Mouse (Mus musculus) adrenal gland, postnatal 36 days (tissue): ENCODE data around the gene Kiss1. TPM values are rescaled to one million over a fixed set of nuclear protein-coding genes. Genes with fewer than 3 reads are reported as not detected.
"Not testable (repeated sequence)": the region's sequence is repeated elsewhere in the genome, so short reads cannot be mapped to it uniquely, and the experiment has no call there.

Experiments used
- DNase-seq, 2 experiments: peaks; one replicate each; pipeline ENCODE4 v3.0.0; 2021; ENCODE audit warnings: mixed read lengths in 1 of 2
- total RNA-seq, 2 experiments: library from RNA; stranded (reverse); gene quantifications; 2 replicates each; pipeline ENCODE4 v1.2.3; 2021

The Kiss1 gene
- total RNA-seq, 2 experiments from 2014 or later: 0.66 TPM; not detected in 1

GRCm38 (mm10) chr1:133317149-133317548 lies 4.5 kb upstream of the Kiss1 start:
- no peak for DNase-seq

- DNase-seq: no peak
These were observed 1.7 kb downstream of the Kiss1 start for GRCm38 (mm10) chr1:133323333-133323732.

GRCm38 (mm10) chr1:133325951-133326350 lies 4.3 kb downstream of the Kiss1 start:
- no peak for DNase-seq

DNA sequence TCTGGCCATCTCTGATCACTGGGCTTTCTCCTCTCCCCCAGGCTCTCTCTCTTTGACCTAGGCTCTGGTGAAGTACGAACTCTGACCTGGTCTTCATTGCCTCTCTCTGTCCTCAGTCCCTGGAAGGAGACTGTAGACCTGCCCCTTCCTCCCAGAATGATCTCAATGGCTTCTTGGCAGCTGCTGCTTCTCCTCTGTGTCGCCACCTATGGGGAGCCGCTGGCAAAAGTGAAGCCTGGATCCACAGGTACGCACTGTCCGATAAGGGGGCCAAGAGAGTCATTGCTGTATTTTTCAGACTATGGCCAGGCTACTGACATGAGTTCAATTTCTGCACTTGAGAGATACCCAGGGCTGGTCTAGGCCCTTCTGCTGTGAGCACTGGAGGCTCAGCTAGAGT lies 5.4 kb downstream of the Kiss1 start:
- DNase-seq: no peak

DNA sequence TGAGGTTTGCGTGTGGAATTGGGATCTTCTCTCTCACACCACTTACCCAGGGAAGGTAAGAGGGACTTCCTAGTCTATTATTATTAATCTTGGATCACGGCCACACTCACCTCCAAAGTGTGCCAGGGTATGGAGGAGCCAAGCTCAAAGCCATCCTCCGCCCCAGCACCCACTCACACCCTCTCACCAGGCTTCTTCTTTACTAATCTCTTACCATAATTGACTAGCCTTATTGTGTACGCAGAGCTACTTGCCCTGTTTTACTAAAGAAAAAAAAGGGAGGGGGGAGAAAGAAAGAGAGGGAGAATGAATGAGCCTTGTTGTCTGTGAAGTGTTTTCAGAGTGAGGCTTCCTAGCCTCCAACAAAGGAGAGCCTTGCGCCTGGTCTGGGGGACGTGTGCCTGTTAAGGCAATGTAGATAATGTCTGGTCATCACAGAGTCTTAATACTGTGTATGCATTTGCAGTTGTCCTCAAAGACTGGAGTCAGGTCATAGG lies 6.7 kb downstream of the Kiss1 start:
- no peak for DNase-seq

DNA sequence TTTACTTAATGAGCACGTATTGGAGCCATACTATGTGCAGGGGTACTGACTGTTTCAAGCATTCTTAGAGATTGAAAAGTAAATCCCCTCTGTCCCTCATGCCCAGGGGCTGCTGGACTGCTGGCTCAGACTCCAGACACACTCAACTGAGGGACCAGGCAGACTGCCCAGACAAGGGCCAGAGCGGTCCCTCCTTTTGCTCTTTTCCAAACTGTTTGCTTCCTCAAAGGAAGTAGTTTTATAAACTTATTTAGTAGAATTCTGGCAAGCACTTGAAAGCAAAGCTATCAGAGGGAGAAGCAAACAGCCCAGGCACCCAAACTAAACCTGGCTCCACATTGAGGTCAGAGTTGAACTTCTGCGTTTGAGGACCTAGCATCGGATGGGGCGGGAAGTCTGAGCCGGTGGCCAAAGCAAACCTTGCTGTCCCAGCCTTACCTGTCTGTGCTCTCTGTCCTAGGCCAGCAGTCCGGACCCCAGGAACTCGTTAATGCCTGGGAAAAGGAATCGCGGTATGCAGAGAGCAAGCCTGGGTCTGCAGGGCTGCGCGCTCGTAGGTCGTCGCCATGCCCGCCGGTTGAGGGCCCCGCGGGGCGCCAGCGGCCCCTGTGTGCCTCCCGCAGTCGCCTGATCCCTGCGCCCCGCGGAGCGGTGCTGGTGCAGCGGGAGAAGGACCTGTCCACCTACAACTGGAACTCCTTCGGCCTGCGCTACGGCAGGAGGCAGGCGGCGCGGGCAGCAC lies 7.4 kb downstream of the Kiss1 start:
- DNase-seq: peak in 1 of 2 experiments; percentile 18

GRCm38 (mm10) chr1:133329638-133329964 lies 7.9 kb downstream of the Kiss1 start:
- DNase-seq: no peak

DNA sequence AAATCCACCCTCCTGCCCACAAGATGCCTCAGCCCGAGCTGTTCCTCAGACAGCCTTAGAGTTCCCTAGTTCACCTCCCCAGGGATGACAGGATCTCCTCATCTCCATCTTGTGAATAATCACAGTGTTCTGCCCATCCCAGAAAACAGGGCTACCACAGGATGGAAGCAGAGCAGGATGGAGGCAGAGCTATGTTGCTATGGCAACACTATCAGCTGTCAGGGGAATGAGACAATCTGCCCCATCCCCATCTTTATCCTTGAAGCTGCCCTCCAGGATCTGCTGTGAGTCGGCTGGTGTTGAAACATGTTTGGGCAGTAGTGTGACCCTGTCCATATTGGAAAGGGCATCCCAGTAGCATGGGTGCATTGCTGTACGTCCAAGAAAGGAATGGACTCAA lies 9.5 kb downstream of the Kiss1 start:
- DNase-seq: peak in 1 of 2 experiments; percentile 41

- no peak for DNase-seq
These were observed 11.2 kb downstream of the Kiss1 start for GRCm38 (mm10) chr1:133332656-133333430.

GRCm38 (mm10) chr1:133333937-133334336 lies 12.3 kb downstream of the Kiss1 start:
- DNase-seq: no peak

GRCm38 (mm10) chr1:133340403-133340802 lies 18.7 kb downstream of the Kiss1 start:
- not testable (repeated sequence) for DNase-seq

DNA sequence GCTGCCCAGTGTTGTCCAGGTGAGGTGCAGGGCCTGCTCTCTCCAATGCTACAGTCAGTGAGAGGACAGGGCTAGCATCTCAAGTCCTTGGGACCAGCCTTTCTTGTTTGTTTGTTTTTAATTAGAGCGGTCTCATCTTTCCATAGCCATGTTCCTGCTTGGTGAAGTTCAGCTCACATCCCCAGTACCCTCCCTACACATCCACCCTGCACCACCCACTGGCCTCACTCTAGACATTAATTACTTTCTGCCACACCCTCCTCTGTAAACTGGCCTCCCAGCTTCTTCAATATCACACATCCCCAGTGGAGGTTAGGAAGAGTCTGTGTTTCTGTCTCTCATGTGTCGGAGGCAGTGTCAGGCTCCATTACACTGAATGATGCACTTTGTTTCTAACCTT lies 22.7 kb downstream of the Kiss1 start:
- DNase-seq: no peak

DNA sequence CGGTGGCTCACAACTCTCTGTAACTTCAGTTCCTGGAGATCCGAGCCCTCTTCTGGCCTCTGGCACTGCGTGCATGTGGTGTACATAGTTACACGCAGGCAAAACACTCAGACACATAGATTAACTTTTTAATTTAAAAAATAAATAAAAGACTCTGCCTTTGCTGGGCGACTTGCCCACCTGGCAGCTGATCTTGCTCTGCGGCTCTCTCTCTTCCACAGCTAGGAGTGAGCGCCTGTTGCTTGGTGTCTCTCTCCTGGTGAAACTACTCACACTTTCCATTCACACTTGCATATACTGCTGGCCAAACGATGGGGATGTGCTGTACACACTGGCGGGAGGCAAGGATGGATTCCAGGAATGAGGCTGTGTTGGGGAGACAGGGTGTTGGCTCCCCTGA lies 24.9 kb downstream of the Kiss1 start:
- no peak for DNase-seq

- DNase-seq: no peak
These were observed 25.6 kb downstream of the Kiss1 start for GRCm38 (mm10) chr1:133347226-133347625.

DNA sequence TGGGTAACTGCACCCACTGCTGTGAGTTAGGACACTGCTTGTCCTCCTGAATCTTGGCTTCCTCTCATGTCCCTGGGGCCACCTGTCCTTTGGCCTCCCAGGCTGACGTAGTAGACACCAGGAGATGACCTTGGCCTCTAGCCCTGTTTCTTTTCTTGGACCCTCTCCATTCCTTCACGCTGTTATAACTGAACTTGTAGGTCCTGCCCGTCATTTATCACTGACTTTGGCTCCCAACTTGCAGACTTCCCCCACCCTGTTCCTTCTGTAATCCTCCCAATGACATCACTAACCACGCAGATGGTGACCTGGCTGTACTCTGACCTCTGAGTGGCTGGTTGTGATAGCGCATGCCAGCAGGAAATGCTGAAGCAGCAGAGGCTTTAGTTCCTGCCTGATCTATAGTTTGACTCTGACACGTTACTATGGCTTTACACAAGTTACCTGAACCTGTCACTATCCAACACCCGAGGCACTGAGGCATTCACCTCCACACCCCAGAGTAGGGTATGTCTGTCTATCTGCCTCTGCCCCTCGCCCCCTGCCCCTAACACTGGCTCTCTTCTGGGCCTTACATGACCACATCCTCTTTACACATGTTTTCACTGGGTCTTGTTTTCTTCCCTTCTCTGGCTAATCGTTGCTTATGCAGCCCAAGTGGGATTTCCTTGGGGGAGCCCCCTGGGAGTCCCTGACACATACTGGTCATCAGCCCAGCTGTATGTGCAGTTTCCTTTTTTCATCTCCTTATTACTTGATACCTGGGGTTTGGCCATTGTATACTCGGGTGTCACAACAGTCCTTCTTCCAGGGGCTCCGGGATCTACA lies 26.2 kb downstream of the Kiss1 start:
- DNase-seq: peak; percentile 55 to 57

DNA sequence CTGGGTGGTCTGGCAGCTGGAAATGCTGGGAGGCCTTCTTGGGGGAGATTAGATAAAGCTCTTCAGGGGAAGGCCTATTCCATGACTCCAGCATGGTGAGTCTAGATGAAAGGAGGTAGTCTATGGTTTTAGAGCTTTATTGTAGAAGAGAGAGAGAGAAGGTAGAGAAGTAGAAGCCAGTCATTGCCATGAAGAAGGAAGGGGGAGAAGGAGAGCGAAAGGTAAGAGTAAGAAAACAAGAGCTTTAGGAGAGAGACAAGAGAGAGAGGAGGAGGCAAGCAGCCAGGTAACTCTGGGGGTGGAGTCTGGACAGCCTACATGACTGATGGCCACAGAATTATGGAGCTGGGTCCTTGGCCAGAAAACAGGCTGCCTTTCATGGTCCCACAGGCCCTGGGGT lies 28.5 kb downstream of the Kiss1 start, which contains the start of gene Ren1:
Ren1 (plus strand) TSS at position 301 of the 400 bp plus-strand sequence.
- no peak for DNase-seq

DNA sequence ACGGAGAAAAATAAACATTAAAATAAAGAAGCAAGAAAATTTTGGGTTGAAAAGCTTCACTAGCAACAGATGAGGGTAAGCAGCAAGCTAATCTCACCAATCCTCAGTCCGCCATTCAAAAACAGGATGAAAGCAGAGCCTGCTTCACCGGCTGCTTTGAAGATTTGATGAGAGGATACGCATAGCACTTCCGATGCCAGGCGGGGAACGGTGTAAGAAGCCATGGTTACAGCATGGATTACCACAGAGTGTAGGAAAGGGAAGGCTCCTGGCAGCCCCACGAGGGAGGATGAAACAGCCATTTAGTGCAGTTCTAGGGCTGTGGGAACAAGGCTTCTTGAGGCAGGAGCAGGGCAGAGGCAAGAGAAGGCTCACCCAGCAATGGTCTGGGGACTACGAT lies 30.1 kb downstream of the Kiss1 start:
- DNase-seq: no peak

DNA sequence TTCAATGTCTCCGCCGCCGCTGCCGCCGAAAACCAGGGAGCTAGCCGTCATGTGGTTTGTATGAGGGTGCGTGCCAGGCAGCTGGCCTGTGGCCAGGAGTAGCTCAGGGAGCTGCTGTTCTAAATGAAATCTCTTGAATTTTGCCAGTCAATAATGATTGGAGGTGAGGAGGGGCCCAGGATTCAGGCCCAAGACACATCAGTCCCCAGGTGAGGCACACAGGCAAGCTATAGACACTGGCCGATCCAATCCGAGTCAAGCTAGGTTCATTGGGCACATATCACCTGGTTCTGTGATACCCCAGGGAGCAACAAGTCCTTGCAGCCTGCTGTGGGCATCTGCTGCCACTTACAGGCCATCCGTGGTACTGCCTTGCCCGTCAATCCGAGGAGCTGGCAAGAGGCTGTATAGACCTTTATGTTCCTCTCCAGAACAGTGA lies 31.7 kb downstream of the Kiss1 start:
- DNase-seq: peak; percentile 88

- no peak for DNase-seq
These were observed 33.8 kb downstream of the Kiss1 start for GRCm38 (mm10) chr1:133355469-133355868.

DNA sequence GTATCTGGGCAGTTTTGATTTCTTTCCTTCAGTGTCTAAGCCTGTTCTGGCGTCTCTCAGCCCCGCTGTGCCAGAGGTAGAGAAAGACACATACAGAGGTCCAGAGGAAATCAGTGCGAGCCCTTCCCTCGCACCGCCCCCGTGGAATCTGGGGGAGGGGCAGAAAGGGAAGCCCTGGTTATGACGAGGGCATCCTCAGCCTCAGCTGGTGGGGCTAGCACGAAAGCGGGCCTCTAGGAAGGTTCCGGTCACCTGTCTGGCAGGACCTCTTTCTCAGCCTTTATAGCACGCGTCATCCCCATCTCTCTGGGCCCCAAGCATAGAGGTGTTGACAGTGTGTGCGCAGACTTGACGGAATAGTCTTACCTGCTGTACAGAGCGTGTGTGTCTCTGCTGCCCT lies 34.2 kb downstream of the Kiss1 start:
- DNase-seq: no peak

GRCm38 (mm10) chr1:133356330-133356729 lies 34.7 kb downstream of the Kiss1 start:
- DNase-seq: no peak

DNA sequence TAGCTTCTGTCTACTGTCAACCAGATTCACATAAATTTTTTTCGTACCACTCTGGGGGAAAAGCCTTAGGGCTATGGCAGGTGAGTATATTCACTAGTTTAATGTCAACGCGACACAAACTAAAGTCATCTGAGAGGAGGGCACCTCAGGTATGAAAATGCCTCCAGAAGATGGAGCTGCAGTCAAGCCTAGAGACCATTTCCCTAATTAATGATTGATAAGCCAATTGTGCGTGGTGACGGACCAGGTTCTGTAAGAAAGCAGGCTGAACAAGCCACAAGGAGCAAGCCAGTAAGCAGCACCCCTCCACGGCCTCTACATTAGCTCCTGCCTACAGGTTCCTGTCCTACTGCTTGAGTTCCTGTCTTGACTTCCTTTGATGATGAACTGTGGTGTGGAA lies 39.3 kb downstream of the Kiss1 start:
- no peak for DNase-seq

GRCm38 (mm10) chr1:133362103-133362502 lies 40.4 kb downstream of the Kiss1 start:
- no peak for DNase-seq
